Mouse (Mus musculus) frontal cortex, postnatal 25 days (tissue): ENCODE measurements around the gene A330070K13Rik.

Experiments used
- DNase-seq, 2 experiments: peaks; one replicate each; pipeline ENCODE4 v3.0.0; 2022; ENCODE audit warnings: low spot score in 2 of 2

The A330070K13Rik gene

GRCm38 (mm10) chr5:130384222-130384912 lies at the start of gene A330070K13Rik:
Gene A330070K13Rik (minus strand): TSS chr5:130384631.
- peak; percentile 10 to 21 for DNase-seq

GRCm38 (mm10) chr5:130411516-130411915 lies 27.1 kb upstream of the A330070K13Rik start:
- DNase-seq: peak in 1 of 2 experiments; percentile 11

GRCm38 (mm10) chr5:130409706-130410105 lies 25.3 kb upstream of the A330070K13Rik start:
- DNase-seq: no peak

GRCm38 (mm10) chr5:130405201-130405600 lies 20.8 kb upstream of the A330070K13Rik start:
- DNase-seq: peak; percentile 34 to 45

GRCm38 (mm10) chr5:130400136-130400917 lies 15.9 kb upstream of the A330070K13Rik start:
- no peak for DNase-seq

GRCm38 (mm10) chr5:130395142-130395541 lies 10.7 kb upstream of the A330070K13Rik start:
- no peak for DNase-seq

GRCm38 (mm10) chr5:130394386-130394785 lies 10.0 kb upstream of the A330070K13Rik start:
- DNase-seq: no peak

GRCm38 (mm10) chr5:130393618-130394355 lies 9.4 kb upstream of the A330070K13Rik start:
- no peak for DNase-seq

GRCm38 (mm10) chr5:130386418-130386817 lies 2.0 kb upstream of the A330070K13Rik start:
- no peak for DNase-seq

GRCm38 (mm10) chr5:130375411-130375810 lies 9.0 kb downstream of the A330070K13Rik start:
- no peak for DNase-seq

GRCm38 (mm10) chr5:130369237-130369636 lies 15.2 kb downstream of the A330070K13Rik start, which contains the start of gene Caln1:
Gene Caln1 (plus strand): TSS chr5:130369455.
- DNase-seq: no peak

- DNase-seq: no peak
Measured at GRCm38 (mm10) chr5:130368236-130368635, 16.2 kb downstream of the A330070K13Rik start.

GRCm38 (mm10) chr5:130363773-130364172 lies 20.7 kb downstream of the A330070K13Rik start:
- DNase-seq: no peak

GRCm38 (mm10) chr5:130363111-130363510 lies 21.3 kb downstream of the A330070K13Rik start:
- no peak for DNase-seq

- DNase-seq: no peak
Measured at GRCm38 (mm10) chr5:130355223-130355622, 29.2 kb downstream of the A330070K13Rik start.

GRCm38 (mm10) chr5:130345871-130346270 lies 38.6 kb downstream of the A330070K13Rik start:
- DNase-seq: no peak

- DNase-seq: no peak
Measured at GRCm38 (mm10) chr5:130344999-130345398, 39.4 kb downstream of the A330070K13Rik start.

GRCm38 (mm10) chr5:130340656-130341055 lies 43.8 kb downstream of the A330070K13Rik start:
- DNase-seq: no peak

- no peak for DNase-seq
Measured at GRCm38 (mm10) chr5:130335462-130335861, 49.0 kb downstream of the A330070K13Rik start.

- DNase-seq: no peak
Measured at GRCm38 (mm10) chr5:130333971-130334370, 50.5 kb downstream of the A330070K13Rik start.

- DNase-seq: no peak
Measured at GRCm38 (mm10) chr5:130333566-130333965, 50.9 kb downstream of the A330070K13Rik start.

- no peak for DNase-seq
Measured at GRCm38 (mm10) chr5:130331206-130331605, 53.2 kb downstream of the A330070K13Rik start.
